Mouse (Mus musculus): ENCODE results near the gene Agps. TPM values are rescaled to one million over a fixed set of nuclear protein-coding genes. Genes with fewer than 3 reads are reported as not detected.

Agps gene
- polyA plus RNA-seq, 1 experiment from 2014 or later = 39.2 TPM

DNA sequence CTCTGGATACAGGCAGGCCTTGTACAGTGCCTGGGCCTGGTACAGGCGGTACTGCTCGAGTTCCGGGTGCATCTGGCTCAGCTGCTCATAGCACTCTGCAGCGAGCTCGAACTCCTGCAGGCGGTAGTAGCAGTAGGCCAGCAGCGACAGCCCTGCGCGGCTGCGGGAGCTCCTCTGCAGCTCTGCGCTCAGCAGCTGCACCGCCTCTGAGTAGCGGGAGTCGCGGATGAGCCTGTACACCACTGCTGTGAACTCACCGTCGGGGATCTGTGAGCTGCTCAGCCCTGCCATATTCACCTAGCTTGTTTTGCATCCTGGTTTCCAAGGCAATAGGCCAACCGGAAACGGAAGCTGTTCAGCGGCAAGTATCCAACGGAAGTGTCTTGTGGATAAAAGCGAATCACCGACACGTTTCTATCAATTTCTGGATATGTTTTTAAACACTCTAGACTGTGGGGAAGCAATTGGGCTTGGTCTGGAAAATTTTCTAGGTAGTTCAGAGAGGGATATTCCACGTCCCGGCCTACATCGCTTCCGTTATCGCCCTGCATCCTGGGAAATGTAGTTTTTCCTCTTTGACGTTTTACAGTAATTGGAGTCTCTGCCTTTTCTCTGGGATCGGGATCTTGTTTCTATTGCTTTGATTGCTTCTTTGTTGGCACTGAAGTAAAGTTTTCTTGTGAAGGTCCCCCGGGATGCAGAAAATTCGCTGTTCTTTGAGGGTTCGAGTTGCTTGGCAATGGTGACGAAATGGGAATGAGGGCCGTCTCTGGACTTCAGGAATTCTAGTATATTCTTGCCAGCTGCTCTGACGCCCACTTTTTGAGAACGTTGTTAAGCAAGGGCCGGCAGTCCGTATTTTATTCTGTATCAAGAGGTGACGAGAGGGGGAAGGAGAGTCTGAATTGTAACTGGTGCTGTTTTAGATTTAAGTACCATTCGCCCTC, 106.4 kb downstream of the Agps start, which contains the start of gene Ttc30b:
TSS of gene Ttc30b (minus strand) at position 469 of the 947 bp plus-strand sequence.
- peak; percentile 90 for ATAC-seq (ENCODE audit: low FRiP score, low TSS enrichment)
- WGBS = 3% methylated on average over 37 of the region's 42 CpGs
- Histone ChIP-seq H3K4me2 (replicated peaks; ENCODE audit: low read depth, low read length) (peak within 1 kb of the TSS; percentile 59), H3K36me3 (ENCODE audit: insufficient read depth, low read length) (no peaks in the 10 kb centered on the region), H3K27me3 (ENCODE audit: insufficient read depth, low read length) (no peaks in the 10 kb centered on the region), H3K27ac (ENCODE audit: low read length) (peak within 1 kb of the TSS; percentile 81), H3K4me1 (ENCODE audit: insufficient read depth, low read length) (peaks cover 4% of the 10 kb centered on the region; the same call in 1 of the 2 replicates), H3K9me3 (ENCODE audit: low read length) (no peaks in the 10 kb centered on the region), H3K4me3 (ENCODE audit: low read length) (peak within 1 kb of the TSS; percentile 64), H3K9ac (replicated peaks; ENCODE audit: low read length) (peak within 1 kb of the TSS; percentile 70)

DNA sequence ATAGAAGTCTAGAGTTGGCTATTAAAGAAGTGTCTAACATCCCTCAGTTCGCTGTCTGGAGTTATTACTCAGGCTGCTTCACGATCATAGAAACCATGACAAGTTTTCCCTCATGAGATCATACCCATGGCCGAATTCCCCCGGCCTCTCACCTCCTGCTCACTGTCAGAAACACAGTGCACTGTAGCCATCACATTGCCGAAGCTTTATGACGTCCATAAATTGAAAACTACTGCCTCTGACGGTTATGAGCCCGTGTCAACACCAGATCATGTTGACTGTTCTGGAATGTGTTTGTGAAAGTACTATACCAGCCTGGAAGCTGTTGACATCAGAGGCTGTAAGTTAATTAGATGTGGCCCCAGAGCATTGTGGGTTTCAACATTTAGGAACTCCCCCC, 118.7 kb downstream of the Agps start:
- H3K4me1 ChIP-seq (ENCODE audit: insufficient read depth, low read length) = no peaks in the 10 kb centered on the region
- H3K4me2 ChIP-seq (replicated peaks; ENCODE audit: low read depth, low read length) = no peak overlapping the region
- no peaks in the 10 kb centered on the region for H3K36me3 ChIP-seq (ENCODE audit: insufficient read depth, low read length)
- H3K27me3 ChIP-seq (ENCODE audit: insufficient read depth, low read length) = no peaks in the 10 kb centered on the region
- no peak overlapping the region for H3K4me3 ChIP-seq (ENCODE audit: low read length)
- no peak overlapping the region for H3K27ac ChIP-seq (ENCODE audit: low read length)
- 71% methylated on average over 8 of the region's 8 CpGs for WGBS
- H3K9me3 ChIP-seq (ENCODE audit: low read length) = no peaks in the 10 kb centered on the region
- ATAC-seq (ENCODE audit: low FRiP score, low TSS enrichment) = no peak
- H3K9ac ChIP-seq (replicated peaks; ENCODE audit: low read length) = no peak overlapping the region

DNA sequence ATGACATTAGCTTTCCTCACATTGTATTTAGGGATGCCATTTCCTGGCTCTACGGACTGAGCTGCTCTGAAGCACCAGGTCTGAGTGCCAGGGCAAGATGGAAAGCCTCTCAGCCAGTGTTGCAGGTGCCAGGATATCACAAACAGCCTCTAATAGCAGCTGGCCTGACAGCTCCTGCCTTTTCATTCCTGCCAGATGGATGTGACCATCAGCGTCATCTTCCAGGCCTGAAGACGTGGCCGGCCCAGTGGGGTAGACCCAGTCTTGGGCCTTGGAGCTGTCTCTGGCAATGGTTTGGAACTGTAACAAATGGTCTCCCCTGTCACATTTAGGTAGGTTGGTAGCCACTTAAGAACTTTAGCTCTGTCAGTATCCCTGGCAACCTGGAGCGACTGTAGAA, 121.3 kb downstream of the Agps start:
- H3K27me3 ChIP-seq (ENCODE audit: insufficient read depth, low read length) = no peaks in the 10 kb centered on the region
- ATAC-seq (ENCODE audit: low FRiP score, low TSS enrichment) = no peak
- H3K9me3 ChIP-seq (ENCODE audit: low read length) = no peaks in the 10 kb centered on the region
- 88% methylated on average over 5 of the region's 5 CpGs for WGBS
- H3K4me2 ChIP-seq (replicated peaks; ENCODE audit: low read depth, low read length) = no peak overlapping the region
- no peak overlapping the region for H3K9ac ChIP-seq (replicated peaks; ENCODE audit: low read length)
- H3K4me3 ChIP-seq (ENCODE audit: low read length) = no peak overlapping the region
- no peaks in the 10 kb centered on the region for H3K36me3 ChIP-seq (ENCODE audit: insufficient read depth, low read length)
- no peaks in the 10 kb centered on the region for H3K4me1 ChIP-seq (ENCODE audit: insufficient read depth, low read length)
- H3K27ac ChIP-seq (ENCODE audit: low read length) = no peak overlapping the region

DNA sequence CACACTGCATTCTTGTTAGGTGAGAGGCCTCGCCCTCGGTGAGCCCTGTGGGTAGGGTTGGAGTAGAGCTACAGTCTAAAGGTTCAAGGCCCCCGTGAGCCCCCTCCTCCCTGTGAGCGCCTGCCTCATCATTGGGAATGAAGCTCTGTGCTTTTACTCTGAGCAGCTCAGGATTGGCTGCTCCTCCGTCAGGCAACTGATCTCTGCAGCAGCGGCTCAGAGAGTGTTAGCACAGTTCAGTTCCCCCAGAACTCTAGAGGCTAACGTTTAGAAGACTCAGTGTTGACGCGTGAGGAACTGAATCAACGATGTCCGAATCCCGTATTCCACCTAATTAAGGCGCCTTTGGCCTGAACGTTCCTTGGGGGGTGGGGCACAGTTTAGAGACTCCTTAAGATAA, 123.7 kb downstream of the Agps start:
- H3K4me3 ChIP-seq (ENCODE audit: low read length) = no peak overlapping the region
- no peaks in the 10 kb centered on the region for H3K27me3 ChIP-seq (ENCODE audit: insufficient read depth, low read length)
- no peaks in the 10 kb centered on the region for H3K9me3 ChIP-seq (ENCODE audit: low read length)
- peaks cover 17% of the 10 kb centered on the region for H3K4me1 ChIP-seq (ENCODE audit: insufficient read depth, low read length)
- no peak overlapping the region for H3K9ac ChIP-seq (replicated peaks; ENCODE audit: low read length)
- no peak for ATAC-seq (ENCODE audit: low FRiP score, low TSS enrichment)
- H3K4me2 ChIP-seq (replicated peaks; ENCODE audit: low read depth, low read length) = no peak overlapping the region
- H3K27ac ChIP-seq (ENCODE audit: low read length) = no peak overlapping the region
- 52% methylated on average over 14 of the region's 14 CpGs for WGBS
- H3K36me3 ChIP-seq (ENCODE audit: insufficient read depth, low read length) = no peaks in the 10 kb centered on the region

DNA sequence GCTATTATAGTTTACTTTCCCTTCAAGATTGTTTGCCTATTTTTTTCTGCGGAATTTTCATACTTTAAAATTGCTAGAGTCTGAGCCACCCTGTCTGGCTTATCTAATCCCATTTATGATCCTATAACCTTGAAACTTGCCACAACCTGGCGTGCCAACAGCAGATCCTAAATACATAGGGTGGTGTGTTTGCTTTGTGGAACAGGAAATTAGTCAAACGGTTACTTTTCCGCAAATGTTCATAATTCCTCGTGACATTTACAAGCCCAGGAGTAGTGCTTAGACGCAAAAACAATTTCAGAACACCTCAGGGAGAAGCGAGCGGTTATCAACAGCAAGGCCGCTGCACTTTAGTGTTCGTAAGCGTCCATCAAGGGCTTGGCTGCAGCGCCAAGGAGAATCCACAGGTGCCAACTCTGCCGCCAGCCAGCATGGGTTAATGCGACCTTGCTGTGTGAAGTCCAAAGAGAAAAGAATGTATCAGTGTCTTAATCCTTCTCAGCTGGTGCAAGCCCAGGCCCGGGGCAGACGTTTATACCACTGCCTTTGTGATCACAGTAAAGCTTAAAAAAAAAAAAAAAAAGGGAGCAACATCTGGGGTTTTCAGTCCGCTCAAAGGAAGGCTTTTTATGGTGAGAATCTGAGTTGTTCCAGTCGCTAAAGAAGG, 127.3 kb downstream of the Agps start:
- Histone ChIP-seq H3K36me3 (ENCODE audit: insufficient read depth, low read length) (no peaks in the 10 kb centered on the region), H3K4me2 (replicated peaks; ENCODE audit: low read depth, low read length) (peak overlapping the region; percentile 17), H3K27ac (ENCODE audit: low read length) (no peak overlapping the region), H3K4me1 (ENCODE audit: insufficient read depth, low read length) (peaks cover 28% of the 10 kb centered on the region), H3K4me3 (ENCODE audit: low read length) (no peak overlapping the region), H3K9ac (replicated peaks; ENCODE audit: low read length) (peak overlapping the region; percentile 5; the same call in 1 of the 2 replicates), H3K27me3 (ENCODE audit: insufficient read depth, low read length) (no peaks in the 10 kb centered on the region), H3K9me3 (ENCODE audit: low read length) (no peaks in the 10 kb centered on the region)
- WGBS = 36% methylated on average over 18 of the region's 18 CpGs
- ATAC-seq (ENCODE audit: low FRiP score, low TSS enrichment) = no peak

DNA sequence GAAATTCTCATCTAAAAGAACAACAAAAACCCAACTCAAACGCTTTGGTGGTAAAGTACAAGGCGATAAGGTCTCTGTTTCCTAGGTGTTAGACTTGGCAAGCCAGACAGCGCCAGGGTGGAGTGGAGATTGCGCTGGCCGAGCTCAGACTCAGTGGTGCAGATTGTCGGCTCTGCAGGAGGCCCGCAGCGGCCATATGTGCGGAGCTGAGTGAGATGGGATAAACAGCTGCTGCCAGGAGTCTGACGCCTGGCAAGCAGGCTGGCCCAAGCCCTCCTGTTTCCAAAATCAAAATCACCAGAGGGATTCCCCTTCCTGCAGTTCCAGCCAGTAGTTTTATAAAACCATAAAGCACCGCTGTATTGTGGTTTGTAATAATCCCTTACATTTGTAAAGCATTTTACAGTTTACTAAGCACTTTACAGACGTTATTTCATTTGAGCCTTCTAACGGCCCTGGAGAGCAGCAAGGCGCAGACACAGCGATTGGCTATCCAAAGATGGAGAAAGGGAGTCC, 127.9 kb downstream of the Agps start:
- no peak overlapping the region for H3K4me3 ChIP-seq (ENCODE audit: low read length)
- no peaks in the 10 kb centered on the region for H3K9me3 ChIP-seq (ENCODE audit: low read length)
- H3K36me3 ChIP-seq (ENCODE audit: insufficient read depth, low read length) = no peaks in the 10 kb centered on the region
- H3K4me2 ChIP-seq (replicated peaks; ENCODE audit: low read depth, low read length) = peak overlapping the region; percentile 17
- peak overlapping the region; percentile 17; the same call in 1 of the 2 replicates for H3K27ac ChIP-seq (ENCODE audit: low read length)
- H3K4me1 ChIP-seq (ENCODE audit: insufficient read depth, low read length) = peaks cover 34% of the 10 kb centered on the region
- H3K9ac ChIP-seq (replicated peaks; ENCODE audit: low read length) = peak overlapping the region; percentile 5; the same call in 1 of the 2 replicates
- WGBS = 20% methylated on average over 15 of the region's 15 CpGs
- H3K27me3 ChIP-seq (ENCODE audit: insufficient read depth, low read length) = no peaks in the 10 kb centered on the region
- no peak for ATAC-seq (ENCODE audit: low FRiP score, low TSS enrichment)

DNA sequence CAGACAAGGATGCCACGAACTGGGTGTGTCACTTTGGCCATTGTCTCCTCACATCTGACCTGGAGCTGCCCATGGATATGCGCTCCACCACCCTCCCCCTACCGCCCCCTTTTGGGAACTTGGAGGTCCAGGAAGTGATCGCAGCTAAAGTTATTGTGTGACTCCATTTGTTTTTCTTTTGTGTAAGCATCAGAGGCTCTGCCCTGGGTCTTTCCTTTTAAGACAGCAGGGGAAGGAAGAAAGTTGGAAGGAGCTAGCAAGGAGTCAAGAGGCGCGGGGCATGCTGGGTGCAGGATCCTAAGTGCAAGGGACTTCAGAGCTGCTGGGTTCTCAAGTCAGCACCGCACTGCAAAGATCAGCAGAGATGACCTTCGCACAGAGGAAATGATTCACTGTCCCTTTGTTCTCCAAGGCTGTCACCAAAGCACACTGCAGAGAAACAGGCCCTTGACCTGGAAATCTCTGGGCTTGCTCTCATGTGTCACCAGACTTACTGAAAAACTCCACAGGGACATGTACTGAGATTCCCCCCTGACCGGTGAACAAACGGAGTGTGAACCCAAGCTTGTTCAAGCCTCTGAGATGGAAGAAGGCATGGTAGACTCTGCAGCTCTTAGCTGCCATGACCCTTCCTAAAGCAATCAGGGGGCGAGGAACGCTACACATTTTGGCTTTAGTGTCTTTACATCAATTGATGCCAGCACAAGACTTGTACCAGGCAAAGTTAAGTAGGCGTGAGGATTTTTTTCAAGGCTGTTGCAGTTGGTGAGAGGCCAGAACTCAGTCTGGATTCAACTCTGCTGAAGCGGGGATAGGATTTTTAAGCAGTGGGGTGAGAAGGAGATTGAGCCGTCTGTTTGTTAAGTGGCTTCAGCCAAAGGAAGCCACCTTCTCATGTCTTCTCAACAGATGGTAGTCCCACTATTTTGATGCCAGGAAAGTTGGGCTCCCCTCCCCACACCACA, 128.7 kb downstream of the Agps start:
- Histone ChIP-seq H3K4me1 (ENCODE audit: insufficient read depth, low read length) (peaks cover 35% of the 10 kb centered on the region), H3K4me3 (ENCODE audit: low read length) (no peak overlapping the region), H3K27me3 (ENCODE audit: insufficient read depth, low read length) (no peaks in the 10 kb centered on the region), H3K4me2 (replicated peaks; ENCODE audit: low read depth, low read length) (0 out of 2 replicates have a peak overlapping the region, but pooled peaks have one; percentile 17), H3K36me3 (ENCODE audit: insufficient read depth, low read length) (no peaks in the 10 kb centered on the region), H3K9ac (replicated peaks; ENCODE audit: low read length) (no peak overlapping the region), H3K9me3 (ENCODE audit: low read length) (no peaks in the 10 kb centered on the region), H3K27ac (ENCODE audit: low read length) (peak overlapping the region; percentile 17; the same call in 1 of the 2 replicates)
- WGBS = 43% methylated on average over 15 of the region's 15 CpGs
- ATAC-seq (ENCODE audit: low FRiP score, low TSS enrichment) = peak; percentile 41; the same call in 1 of the 2 replicates

DNA sequence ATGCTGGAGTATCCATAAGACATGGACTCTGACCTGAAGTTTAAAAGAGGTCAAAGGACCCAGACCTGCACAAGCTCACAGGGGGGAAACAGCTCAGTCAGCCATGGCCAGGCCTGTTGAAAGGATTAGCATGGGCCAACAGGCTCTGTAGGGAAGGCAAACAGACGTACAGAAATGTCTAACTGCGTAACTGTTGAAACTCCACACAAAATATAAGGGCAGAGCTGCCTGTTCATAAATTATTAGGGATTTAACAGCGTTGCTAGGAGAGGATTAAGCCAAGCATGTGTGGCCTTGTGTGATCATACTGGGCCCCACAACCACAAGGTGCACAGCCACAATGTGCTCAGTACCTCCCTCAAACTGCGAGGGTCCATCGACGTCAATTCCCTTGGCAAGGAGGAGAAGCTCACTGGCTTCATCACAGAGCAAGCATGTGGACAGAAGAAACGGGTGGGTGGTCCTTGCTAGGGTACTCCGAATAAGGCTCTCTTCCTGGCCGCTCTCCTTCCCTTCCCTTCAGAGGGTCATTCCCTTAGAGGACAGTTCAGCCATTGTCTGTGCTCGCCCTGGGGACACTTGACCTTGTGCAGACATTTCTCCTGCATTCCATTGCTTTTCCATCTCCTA, 131.3 kb downstream of the Agps start:
- no peak overlapping the region for H3K9ac ChIP-seq (replicated peaks; ENCODE audit: low read length)
- H3K4me1 ChIP-seq (ENCODE audit: insufficient read depth, low read length) = peaks cover 35% of the 10 kb centered on the region
- no peak overlapping the region for H3K27ac ChIP-seq (ENCODE audit: low read length)
- H3K4me2 ChIP-seq (replicated peaks; ENCODE audit: low read depth, low read length) = no peak overlapping the region
- ATAC-seq (ENCODE audit: low FRiP score, low TSS enrichment) = no peak
- no peak overlapping the region for H3K4me3 ChIP-seq (ENCODE audit: low read length)
- H3K27me3 ChIP-seq (ENCODE audit: insufficient read depth, low read length) = no peaks in the 10 kb centered on the region
- WGBS = 80% methylated on average over 10 of the region's 10 CpGs
- no peaks in the 10 kb centered on the region for H3K9me3 ChIP-seq (ENCODE audit: low read length)
- no peaks in the 10 kb centered on the region for H3K36me3 ChIP-seq (ENCODE audit: insufficient read depth, low read length)
